Comparison of ENCODE assay signal across 9 mouse cellular contexts in genomic region chr3:88407090-88407489, GRCm38 (mm10). TPM values are rescaled to one million over a fixed set of nuclear protein-coding genes. Genes with fewer than 3 reads are reported as not detected.
DNase-seq lines count a peak whose midpoint lies in the region; ATAC-seq and TF ChIP-seq lines count a peak whose summit lies in the region.
"Had no signal": no experiment of that assay in that cellular context is flagged by ENCODE, and none has a peak within 500 bp of the region (broad histone marks: within the 10 kb centered on the region; RNA-seq: fewer than 3 reads in every experiment).

No protein-coding gene starts in this region.

- no peaks in the 10 kb centered on the region for H3K4me1 ChIP-seq in midbrain, postnatal 0 days (ENCODE audit: insufficient read depth, low read length)

- ATAC-seq in inflammation-experienced regulatory T-cells, adult 6 months, result peak; percentile 35
- no peak; the same call in 1 of the 2 replicates for ATAC-seq in midbrain, postnatal 0 days (ENCODE audit: low FRiP score)

- H3K9ac ChIP-seq in midbrain, postnatal 0 days (replicated peaks; ENCODE audit: low read length, poor library complexity, severe bottlenecking), result no peak overlapping the region

- no peak overlapping the region for H3K27ac ChIP-seq in midbrain, postnatal 0 days (ENCODE audit: low read depth, low read length)

- intact Hi-C loops in left cerebral cortex, postnatal 36 days (cut with DNase I), result loop anchor here (2.0 kb wide), 2 partner anchors 60 to 70 kb away; no protein-coding TSS in a partner anchor

- peaks cover under 1% of the 10 kb centered on the region for H3K36me3 ChIP-seq in midbrain, postnatal 0 days (ENCODE audit: insufficient read depth, low read length)

- H3K27me3 ChIP-seq in midbrain, postnatal 0 days (ENCODE audit: insufficient read depth, low read length), result no peaks in the 10 kb centered on the region

- peak; percentile 97 for TF ChIP-seq CTCF in midbrain, postnatal 0 days (IDR thresholded peaks at IDR 0.05)

- no peak overlapping the region for H3K4me3 ChIP-seq in midbrain, postnatal 0 days (ENCODE audit: low read depth, low read length)

- H3K4me2 ChIP-seq in midbrain, postnatal 0 days (ENCODE audit: low read depth, low read length, poor library complexity, severe bottlenecking), result no peak overlapping the region

- 0% methylated on average over 2 of the region's 2 CpGs for WGBS in midbrain, postnatal 0 days

- no peaks in the 10 kb centered on the region for H3K9me3 ChIP-seq in midbrain, postnatal 0 days (ENCODE audit: low read length)

- DNase-seq in 3134 (ENCODE audit: extremely low read depth, insufficient read length, low spot score) (peak; percentile 46), MN1 (ENCODE audit: low spot score) (peak; percentile 90)
- DNase-seq in cerebellum, postnatal 14 days, result peak; percentile 78 to 80
- peak; percentile 37 to 51 for DNase-seq in frontal cortex, postnatal 10 days (ENCODE audit: low spot score in 2 of 2)
- DNase-seq in left cerebral cortex, postnatal 36 days (ENCODE audit: low spot score in 2 of 2), result peak; percentile 52 to 61
- peak; percentile 93 for DNase-seq in midbrain, postnatal 0 days (ENCODE audit: low spot score)
- DNase-seq in testis, postnatal 14 days (ENCODE audit: low spot score), result peak; percentile 49

RNA-seq across cellular contexts. Expression of gene Pmf1, which starts 3.0 kb away (rescaled TPM):
- 100 to 1,000 TPM in 1 of 3 experiments, 10 to 100 TPM in 2; 46.3 to 105 (median 50.5) TPM for polyA plus RNA-seq in inflammation-experienced regulatory T-cells, adult 6 months (2017; shearing (Covaris generic))
- 1 to 10 TPM; 6.0 to 7.3 TPM for total RNA-seq in left cerebral cortex, postnatal 36 days (2021)
- 20.6 and 25.4 TPM in 2 replicates for total RNA-seq in midbrain, postnatal 0 days (2014; rRNA removed)
- 25.2 and 25.6 TPM in 2 replicates for polyA plus RNA-seq in midbrain, postnatal 0 days (2015; fragmentation: Nextera tagmentation; extraction: Ambion mirVana)

RNA-seq across cellular contexts. Expression of gene Slc25a44, which starts 17.8 kb away (rescaled TPM):
- polyA plus RNA-seq in inflammation-experienced regulatory T-cells, adult 6 months (2017; shearing (Covaris generic)), result 10 to 100 TPM; 11.2 to 14.6 (median 14.4) TPM
- 10 to 100 TPM; 77.1 to 84.0 TPM for total RNA-seq in left cerebral cortex, postnatal 36 days (2021)
- total RNA-seq in midbrain, postnatal 0 days (2014; rRNA removed), result 62.5 and 63.8 TPM in 2 replicates
- 35.9 and 38.7 TPM in 2 replicates for polyA plus RNA-seq in midbrain, postnatal 0 days (2015; fragmentation: Nextera tagmentation; extraction: Ambion mirVana)

RNA-seq across cellular contexts. Expression of gene Bglap, which starts 22.8 kb away (rescaled TPM):
- polyA plus RNA-seq in inflammation-experienced regulatory T-cells, adult 6 months (2017; shearing (Covaris generic)), result not detected
- total RNA-seq in left cerebral cortex, postnatal 36 days (2021), result 1 to 10 TPM in 1 of 2 experiments, not detected in 1; 1.8 TPM
- total RNA-seq in midbrain, postnatal 0 days (2014; rRNA removed), result not detected in 2 replicates
- not detected in 2 replicates for polyA plus RNA-seq in midbrain, postnatal 0 days (2015; fragmentation: Nextera tagmentation; extraction: Ambion mirVana)
- polyA plus RNA-seq: heart, embryonic 14.5 days had no signal

RNA-seq across cellular contexts. Expression of gene Bglap2, which starts 28.6 kb away (rescaled TPM):
- not detected for polyA plus RNA-seq in inflammation-experienced regulatory T-cells, adult 6 months (2017; shearing (Covaris generic))
- total RNA-seq in left cerebral cortex, postnatal 36 days (2021), result 1 to 10 TPM; 2.6 to 2.7 TPM
- not detected in 2 replicates for total RNA-seq in midbrain, postnatal 0 days (2014; rRNA removed)
- 0.51 TPM in 1 of 2 replicates, not detected in the other for polyA plus RNA-seq in midbrain, postnatal 0 days (2015; fragmentation: Nextera tagmentation; extraction: Ambion mirVana)
- polyA plus RNA-seq: heart, embryonic 14.5 days had no signal

RNA-seq across cellular contexts. Expression of gene Bglap3, which starts 34.5 kb away (rescaled TPM):
- polyA plus RNA-seq in inflammation-experienced regulatory T-cells, adult 6 months (2017; shearing (Covaris generic)), result not detected
- 1 to 10 TPM in 1 of 2 experiments, not detected in 1; 1.8 TPM for total RNA-seq in left cerebral cortex, postnatal 36 days (2021)
- 0.38 TPM in 1 of 2 replicates, not detected in the other for total RNA-seq in midbrain, postnatal 0 days (2014; rRNA removed)
- not detected in 2 replicates for polyA plus RNA-seq in midbrain, postnatal 0 days (2015; fragmentation: Nextera tagmentation; extraction: Ambion mirVana)
- polyA plus RNA-seq: heart, embryonic 14.5 days had no signal
